Mouse (Mus musculus) embryonic facial prominence, embryonic 13.5 days (tissue): ENCODE results near the gene Hoxc13. TPM values are rescaled to one million over a fixed set of nuclear protein-coding genes. Genes with fewer than 3 reads are reported as not detected.

Experiments used
- ATAC-seq: fragments of 200-750 bp; cut with Nextera tagmentation; 2 replicates; pipeline ENCODE4 v1.8.0; 2017; ENCODE audit warnings: low read depth; ENCODE audit not compliant: insufficient number of reproducible peaks, insufficient read depth, low FRiP score, low TSS enrichment
- H3K27ac ChIP-seq: fragments of 300-500 bp; sonication (generic); 2 replicates; pipeline ENCODE4 v1.5.1; 2015; ENCODE audit warnings: moderate library complexity, mild to moderate bottlenecking, inconsistent platforms
- H3K27me3 ChIP-seq: fragments of 300-500 bp; sonication (generic); 2 replicates; pipeline ENCODE4 v1.6.1; 2015; ENCODE audit warnings: mild to moderate bottlenecking, inconsistent platforms
- H3K36me3 ChIP-seq: fragments of 300-500 bp; sonication (generic); 2 replicates; pipeline ENCODE4 v1.6.1; 2015; ENCODE audit warnings: mild to moderate bottlenecking, inconsistent platforms
- H3K4me1 ChIP-seq: fragments of 300-500 bp; sonication (generic); 2 replicates; pipeline ENCODE4 v1.6.1; 2015; ENCODE audit warnings: inconsistent platforms
- H3K4me2 ChIP-seq: fragments of 300-500 bp; sonication (generic); 2 replicates; pipeline ENCODE4 v1.6.1; 2015; ENCODE audit warnings: moderate library complexity, mild to moderate bottlenecking, inconsistent platforms
- H3K4me3 ChIP-seq: fragments of 300-500 bp; sonication (generic); 2 replicates; pipeline ENCODE4 v1.5.1; 2015; ENCODE audit warnings: mild to moderate bottlenecking, inconsistent platforms
- H3K9ac ChIP-seq: fragments of 300-500 bp; sonication (generic); 2 replicates; pipeline ENCODE4 v1.6.1; 2015; ENCODE audit warnings: mild to moderate bottlenecking, inconsistent platforms
- H3K9me3 ChIP-seq: fragments of 300-500 bp; sonication (generic); 2 replicates; pipeline ENCODE4 v1.6.1; 2016; ENCODE audit warnings: inconsistent platforms
- WGBS: fragments of 180-500 bp; shearing (Covaris S2); methylation state at CpG from one replicate; pipeline ENCODE4 v1.1.7; 2015; ENCODE audit warnings: mixed read lengths; 5-methylcytosine and 5-hydroxymethylcytosine counted together
- polyA plus RNA-seq: library from polyadenylated mRNA; unstranded; fragments of >200 nt; fragmentation: Nextera tagmentation; extraction: Ambion mirVana; gene quantifications from 2 replicates; pipeline ENCODE4 v1.2.1, GENCODE M21; 2015

Gene Hoxc13
- polyA plus RNA-seq, 1 experiment from 2014 or later: 1.1 TPM

GRCm38 (mm10) chr15:102939256-102940155 lies 18.6 kb downstream of the Hoxc13 start:
- no peak for ATAC-seq
- H3K36me3 ChIP-seq: no peaks in the 10 kb centered on the region
- H3K27ac ChIP-seq: no peak overlapping the region
- no peak overlapping the region for H3K4me2 ChIP-seq
- no peak overlapping the region for H3K4me3 ChIP-seq
- 2% methylated on average over 34 of the region's 34 CpGs for WGBS
- H3K9ac ChIP-seq: no peak overlapping the region
- H3K27me3 ChIP-seq: peaks cover 100% of the 10 kb centered on the region
- H3K4me1 ChIP-seq: peaks cover 3% of the 10 kb centered on the region; the same call in 1 of the 2 replicates
- H3K9me3 ChIP-seq: no peaks in the 10 kb centered on the region

GRCm38 (mm10) chr15:102942739-102943467 lies 22.0 kb downstream of the Hoxc13 start:
- ATAC-seq: no peak
- H3K9ac ChIP-seq: no peak overlapping the region

GRCm38 (mm10) chr15:102943468-102943813 lies 22.5 kb downstream of the Hoxc13 start:
- Histone ChIP-seq H3K4me2 (no peak overlapping the region), H3K9ac (no peak overlapping the region), H3K4me1 (no peaks in the 10 kb centered on the region)

More at GRCm38 (mm10) chr15:102942739-102943467, 22.0 kb downstream of the Hoxc13 start:
- Histone ChIP-seq H3K36me3 (no peaks in the 10 kb centered on the region), H3K27me3 (peaks cover 100% of the 10 kb centered on the region), H3K4me3 (no peak overlapping the region; the same call in 1 of the 2 replicates), H3K9me3 (no peaks in the 10 kb centered on the region), H3K27ac (no peak overlapping the region), H3K4me2 (no peak overlapping the region), H3K4me1 (no peaks in the 10 kb centered on the region)
- WGBS: under 1% methylated on average over 50 of the region's 53 CpGs

DNA sequence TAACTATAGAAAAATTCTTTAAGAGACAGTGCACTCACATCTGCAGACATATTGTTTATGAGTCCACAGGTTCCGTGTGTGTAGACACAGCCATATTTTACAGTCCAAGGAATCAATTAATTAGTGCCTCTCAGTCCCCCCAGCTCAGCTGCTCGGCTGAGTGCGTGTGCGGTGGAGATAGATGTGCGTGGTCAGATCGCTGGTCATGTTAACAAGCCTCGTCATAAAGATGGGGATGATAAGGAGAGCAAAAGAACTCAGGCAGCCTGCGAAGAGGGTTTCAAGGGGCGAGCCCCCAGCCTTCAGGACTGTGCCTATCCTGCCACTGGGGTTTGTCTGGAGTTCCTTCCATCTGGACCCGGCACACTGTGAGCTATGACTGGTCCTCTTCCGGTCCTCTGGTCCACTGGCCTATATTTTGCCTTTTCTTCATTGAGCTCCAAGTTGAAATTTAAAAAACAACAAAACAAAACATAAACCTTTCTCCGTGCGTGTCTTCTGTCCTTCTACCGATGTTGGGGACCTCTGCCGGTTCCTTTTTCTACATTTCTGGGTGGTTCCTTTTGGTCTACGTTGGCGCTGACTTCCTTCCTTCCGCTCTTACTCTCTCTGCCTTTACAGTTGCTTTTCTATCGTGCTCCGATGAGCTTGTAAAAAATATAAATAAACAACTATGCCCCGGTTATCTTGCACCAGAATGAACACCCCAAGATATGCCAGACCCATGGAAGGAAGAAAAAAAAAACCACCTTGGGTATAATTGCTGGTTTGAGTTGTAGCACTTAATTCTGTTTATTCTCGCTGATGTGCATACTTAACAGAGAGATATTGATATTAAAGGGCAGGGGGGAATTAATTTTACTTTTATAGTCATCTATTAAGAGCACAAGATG lies 24.5 kb downstream of the Hoxc13 start:
- no peak overlapping the region for H3K27ac ChIP-seq
- no peak overlapping the region for H3K4me3 ChIP-seq
- H3K9me3 ChIP-seq: no peaks in the 10 kb centered on the region
- no peak for ATAC-seq
- no peaks in the 10 kb centered on the region for H3K4me1 ChIP-seq
- no peaks in the 10 kb centered on the region for H3K36me3 ChIP-seq
- no peak overlapping the region for H3K4me2 ChIP-seq
- 9% methylated on average over 22 of the region's 22 CpGs for WGBS
- H3K9ac ChIP-seq: no peak overlapping the region
- H3K27me3 ChIP-seq: peaks cover 100% of the 10 kb centered on the region

More at GRCm38 (mm10) chr15:102943468-102943813, 22.5 kb downstream of the Hoxc13 start:
- no peak overlapping the region for H3K4me3 ChIP-seq
- no peak for ATAC-seq
- H3K27ac ChIP-seq: no peak overlapping the region
- H3K36me3 ChIP-seq: no peaks in the 10 kb centered on the region
- WGBS: 4% methylated on average over 5 of the region's 5 CpGs
- peaks cover 100% of the 10 kb centered on the region for H3K27me3 ChIP-seq
- H3K9me3 ChIP-seq: no peaks in the 10 kb centered on the region

GRCm38 (mm10) chr15:102947276-102947675 lies 26.4 kb downstream of the Hoxc13 start:
- Histone ChIP-seq H3K4me3 (no peak overlapping the region), H3K9me3 (no peaks in the 10 kb centered on the region), H3K27me3 (peaks cover 100% of the 10 kb centered on the region), H3K9ac (no peak overlapping the region), H3K36me3 (no peaks in the 10 kb centered on the region), H3K27ac (no peak overlapping the region), H3K4me2 (no peak overlapping the region), H3K4me1 (no peaks in the 10 kb centered on the region)
- 4% methylated on average over 9 of the region's 9 CpGs for WGBS
- no peak for ATAC-seq

DNA sequence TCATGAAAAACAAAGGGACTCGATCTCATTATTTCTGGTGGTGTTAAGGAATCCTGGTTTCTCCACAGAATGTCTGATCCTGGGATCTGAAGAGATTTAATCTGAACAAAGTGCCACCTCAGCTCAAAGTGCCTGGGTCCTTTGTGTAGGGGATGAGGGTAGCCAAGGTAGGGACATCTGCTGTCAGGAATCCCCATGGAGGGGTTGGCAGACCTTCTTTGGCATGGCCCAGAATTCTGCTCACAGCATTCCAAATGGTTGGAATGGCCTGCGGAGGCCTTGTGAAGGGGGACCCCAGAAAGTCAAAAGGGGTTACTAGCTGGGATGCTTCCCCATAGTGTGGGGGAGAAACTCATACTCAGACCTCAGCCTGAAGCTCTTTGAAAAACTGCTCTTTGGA lies 27.9 kb downstream of the Hoxc13 start:
- Histone ChIP-seq H3K36me3 (no peaks in the 10 kb centered on the region), H3K4me1 (no peaks in the 10 kb centered on the region), H3K9ac (no peak overlapping the region), H3K4me3 (no peak overlapping the region), H3K9me3 (no peaks in the 10 kb centered on the region), H3K4me2 (no peak overlapping the region), H3K27ac (no peak overlapping the region), H3K27me3 (peaks cover 100% of the 10 kb centered on the region)
- ATAC-seq: no peak
- 16% methylated on average over 2 of the region's 2 CpGs for WGBS

DNA sequence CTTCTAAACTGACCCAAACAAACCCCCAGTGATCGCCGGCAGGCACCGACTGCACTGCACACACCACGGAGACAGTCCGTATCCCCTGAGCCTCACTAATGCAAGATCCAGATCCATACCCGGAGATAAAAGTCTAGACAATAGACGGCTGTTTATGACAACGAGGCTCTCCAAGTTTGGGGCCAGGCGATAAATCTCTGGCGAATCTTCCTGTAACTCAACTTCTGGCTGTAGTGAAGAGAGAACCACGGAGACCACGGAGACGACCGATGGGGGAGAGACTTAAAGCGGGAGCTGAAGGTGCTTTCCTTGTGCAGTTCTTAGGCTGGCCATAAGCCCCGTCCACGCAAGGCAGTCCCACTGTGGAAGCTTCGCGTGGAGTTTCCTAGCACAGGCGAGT lies 28.8 kb downstream of the Hoxc13 start:
- ATAC-seq: no peak
- 2% methylated on average over 20 of the region's 20 CpGs for WGBS
- Histone ChIP-seq H3K27me3 (peaks cover 100% of the 10 kb centered on the region), H3K27ac (no peak overlapping the region), H3K4me3 (no peak overlapping the region), H3K4me1 (no peaks in the 10 kb centered on the region), H3K9ac (no peak overlapping the region), H3K4me2 (no peak overlapping the region), H3K36me3 (no peaks in the 10 kb centered on the region), H3K9me3 (no peaks in the 10 kb centered on the region)

DNA sequence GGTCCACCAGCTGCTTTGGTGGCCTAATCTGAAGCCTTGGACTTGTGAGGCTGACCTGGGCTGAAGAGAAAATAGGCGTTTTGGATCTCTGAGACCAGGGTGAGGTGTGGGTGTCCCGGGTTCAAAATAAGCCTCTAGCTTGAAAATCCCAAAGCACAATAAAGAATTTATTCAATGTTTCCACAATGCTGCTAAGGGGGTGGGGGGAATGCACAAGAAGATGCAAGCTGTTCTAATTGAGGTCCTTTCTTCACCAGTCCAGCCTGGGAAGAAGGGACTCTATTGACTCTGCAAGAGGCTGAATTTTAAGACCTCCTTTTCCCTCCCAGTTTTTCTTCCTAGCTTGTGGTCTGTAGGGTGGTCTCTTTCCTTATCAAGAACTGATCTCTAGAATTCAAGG lies 30.0 kb downstream of the Hoxc13 start:
- Histone ChIP-seq H3K4me1 (no peaks in the 10 kb centered on the region), H3K27me3 (peaks cover 100% of the 10 kb centered on the region), H3K36me3 (no peaks in the 10 kb centered on the region), H3K4me2 (no peak overlapping the region), H3K27ac (no peak overlapping the region), H3K9me3 (no peaks in the 10 kb centered on the region), H3K4me3 (no peak overlapping the region), H3K9ac (no peak overlapping the region)
- no peak for ATAC-seq
- 8% methylated on average over 2 of the region's 2 CpGs for WGBS

- Histone ChIP-seq H3K4me3 (no peak overlapping the region), H3K9me3 (no peaks in the 10 kb centered on the region), H3K36me3 (no peaks in the 10 kb centered on the region), H3K4me1 (no peaks in the 10 kb centered on the region), H3K4me2 (no peak overlapping the region), H3K9ac (no peak overlapping the region), H3K27me3 (peaks cover 100% of the 10 kb centered on the region), H3K27ac (no peak overlapping the region)
- WGBS: 6% methylated on average over 6 of the region's 6 CpGs
- ATAC-seq: no peak
Observed at GRCm38 (mm10) chr15:102953561-102953960, 32.7 kb downstream of the Hoxc13 start.

DNA sequence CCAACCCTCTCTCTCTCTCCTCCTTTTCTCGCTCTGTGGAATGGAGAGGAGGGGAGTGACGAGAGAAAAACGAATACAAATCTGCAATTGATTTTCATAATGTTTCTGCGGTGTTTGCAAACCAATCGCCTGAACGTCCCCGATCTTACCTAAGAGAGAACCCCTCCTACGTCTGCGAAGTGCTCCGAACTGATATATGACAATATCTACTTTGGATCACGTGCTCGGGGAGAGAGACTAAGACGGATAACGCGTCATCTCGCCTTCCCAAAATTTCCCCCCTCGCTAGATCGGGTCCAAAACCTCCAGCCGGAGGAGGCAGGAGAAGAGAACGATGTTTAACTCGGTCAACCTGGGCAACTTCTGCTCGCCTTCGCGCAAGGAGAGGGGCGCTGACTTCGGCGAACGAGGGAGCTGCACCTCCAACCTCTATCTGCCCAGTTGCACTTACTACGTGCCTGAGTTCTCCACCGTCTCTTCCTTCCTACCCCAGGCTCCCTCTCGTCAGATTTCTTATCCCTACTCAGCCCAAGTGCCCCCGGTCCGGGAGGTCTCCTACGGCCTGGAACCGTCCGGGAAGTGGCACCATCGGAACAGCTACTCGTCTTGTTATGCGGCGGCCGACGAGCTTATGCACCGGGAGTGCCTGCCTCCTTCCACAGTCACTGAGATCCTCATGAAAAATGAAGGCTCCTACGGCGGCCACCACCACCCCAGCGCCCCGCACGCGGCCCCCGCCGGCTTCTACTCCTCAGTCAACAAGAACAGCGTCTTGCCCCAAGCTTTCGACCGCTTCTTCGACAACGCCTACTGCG lies 33.5 kb downstream of the Hoxc13 start, which contains the start of gene Hoxc11:
TSS of gene Hoxc11 (plus strand) at position 236 of the 815 bp plus-strand sequence.
- 1% methylated on average over 57 of the region's 57 CpGs for WGBS
- Histone ChIP-seq H3K4me3 (no peak within 1 kb of the TSS), H3K4me2 (no peak within 1 kb of the TSS), H3K36me3 (no peaks in the 10 kb centered on the region), H3K4me1 (no peaks in the 10 kb centered on the region), H3K27ac (no peak within 1 kb of the TSS), H3K9ac (no peak within 1 kb of the TSS), H3K9me3 (no peaks in the 10 kb centered on the region), H3K27me3 (peaks cover 99% of the 10 kb centered on the region)
- ATAC-seq: no peak
